Mouse (Mus musculus): ENCODE measurements at regions not wholly inside any gene's neighbourhood (a gene's known extent, or its start where the extent isn't known, plus 50 kb on each side); places are given as distances from the start of the nearest gene placed in this dataset.

GRCm38 (mm10) chr6:51279491-51279890 is 153.0 kb upstream of the Nfe2l3 start:
- no peak for DNase-seq (ENCODE audit: low spot score)

GRCm38 (mm10) chr6:51280231-51280630 is 152.2 kb upstream of the Nfe2l3 start:
- no peak for DNase-seq (ENCODE audit: low spot score)

- no peak for DNase-seq (ENCODE audit: low spot score)
Observed at GRCm38 (mm10) chr6:51283916-51284706, 148.4 kb upstream of the Nfe2l3 start.

GRCm38 (mm10) chr6:51284881-51285280 is 147.6 kb upstream of the Nfe2l3 start:
- DNase-seq (ENCODE audit: low spot score) = no peak

- no peak for DNase-seq (ENCODE audit: low spot score)
Observed at GRCm38 (mm10) chr6:51286836-51287235, 145.6 kb upstream of the Nfe2l3 start.

GRCm38 (mm10) chr6:51287383-51287782 is 145.1 kb upstream of the Nfe2l3 start:
- no peak for DNase-seq (ENCODE audit: low spot score)

GRCm38 (mm10) chr6:51287807-51288206 is 144.7 kb upstream of the Nfe2l3 start:
- DNase-seq (ENCODE audit: low spot score) = no peak

- DNase-seq (ENCODE audit: low spot score) = no peak
Observed at GRCm38 (mm10) chr6:51288306-51289066, 144.0 kb upstream of the Nfe2l3 start.

GRCm38 (mm10) chr6:51289067-51289725 is 143.3 kb upstream of the Nfe2l3 start:
- DNase-seq (ENCODE audit: low spot score) = no peak

- DNase-seq (ENCODE audit: low spot score) = no peak
Observed at GRCm38 (mm10) chr6:51300694-51301417, 131.6 kb upstream of the Nfe2l3 start.

- DNase-seq (ENCODE audit: low spot score) = no peak
Observed at GRCm38 (mm10) chr6:51301831-51302230, 130.6 kb upstream of the Nfe2l3 start.

- no peak for DNase-seq (ENCODE audit: low spot score)
Observed at GRCm38 (mm10) chr6:51302240-51302639, 130.2 kb upstream of the Nfe2l3 start.

GRCm38 (mm10) chr6:51318341-51318740 is 114.1 kb upstream of the Nfe2l3 start:
- DNase-seq (ENCODE audit: low spot score) = no peak

GRCm38 (mm10) chr6:51320019-51320418 is 112.5 kb upstream of the Nfe2l3 start:
- no peak for DNase-seq (ENCODE audit: low spot score)

GRCm38 (mm10) chr6:51320676-51321419 is 111.6 kb upstream of the Nfe2l3 start:
- no peak for DNase-seq (ENCODE audit: low spot score)

GRCm38 (mm10) chr6:51326103-51326829 is 106.2 kb upstream of the Nfe2l3 start:
- no peak for DNase-seq (ENCODE audit: low spot score)

GRCm38 (mm10) chr6:51329070-51329995 is 103.1 kb upstream of the Nfe2l3 start:
- no peak for DNase-seq (ENCODE audit: low spot score)

GRCm38 (mm10) chr6:51330069-51330706 is 102.3 kb upstream of the Nfe2l3 start:
- no peak for DNase-seq (ENCODE audit: low spot score)

GRCm38 (mm10) chr6:51332841-51333240 is 99.6 kb upstream of the Nfe2l3 start:
- DNase-seq (ENCODE audit: low spot score) = no peak
